Mouse (Mus musculus) olfactory bulb, adult 2 months (tissue): Measurements from ENCODE around the gene Pex11b. TPM values are rescaled to one million over a fixed set of nuclear protein-coding genes. Genes with fewer than 3 reads are reported as not detected.
A peak's percentile ranks its signal among the peaks of the same experiment; 100 is the strongest.

Experiments used
- H3K27ac ChIP-seq: fragments of 200-500 bp; 2 replicates; pipeline ENCODE4 v1.5.1; 2012; ENCODE audit warnings: low read depth, low read length; ENCODE audit not compliant: insufficient read depth
- H3K4me1 ChIP-seq: fragments of 200-500 bp; 2 replicates; pipeline ENCODE4 v1.6.1; 2012; ENCODE audit warnings: low read length; ENCODE audit not compliant: control insufficient read depth, insufficient read depth
- H3K4me3 ChIP-seq: fragments of 200-500 bp; 2 replicates; pipeline ENCODE4 v1.5.1; 2012; ENCODE audit warnings: mild to moderate bottlenecking, low read depth, low read length, moderate library complexity; ENCODE audit not compliant: insufficient read depth
- CTCF ChIP-seq: fragments of 200-500 bp; IDR thresholded peaks from 2 replicates; pipeline ENCODE4 v1.5.1; 2012; ENCODE audit warnings: low read depth, mild to moderate bottlenecking, low read length, moderate library complexity; ENCODE audit not compliant: insufficient read depth
- POLR2A ChIP-seq: fragments of 200-500 bp; IDR thresholded peaks from 2 replicates; pipeline ENCODE4 v1.6.1; 2012; ENCODE audit warnings: mild to moderate bottlenecking, low read depth, low read length, moderate library complexity; ENCODE audit not compliant: insufficient read depth
- WGBS: fragments of 180-500 bp; shearing (Covaris S2); methylation state at CpG from one replicate; pipeline ENCODE4 v1.1.7; 2018; 5-methylcytosine and 5-hydroxymethylcytosine counted together
- polyA plus RNA-seq: library from polyadenylated mRNA; stranded (reverse); fragments of >200 nt; gene quantifications from 2 replicates; pipeline ENCODE4 v1.2.4, GENCODE M21; 2012; ENCODE audit warnings: low replicate concordance; ENCODE audit not compliant: missing spikeins, insufficient read depth, insufficient read length

Pex11b gene
- polyA plus RNA-seq, 1 experiment: not detected

DNA sequence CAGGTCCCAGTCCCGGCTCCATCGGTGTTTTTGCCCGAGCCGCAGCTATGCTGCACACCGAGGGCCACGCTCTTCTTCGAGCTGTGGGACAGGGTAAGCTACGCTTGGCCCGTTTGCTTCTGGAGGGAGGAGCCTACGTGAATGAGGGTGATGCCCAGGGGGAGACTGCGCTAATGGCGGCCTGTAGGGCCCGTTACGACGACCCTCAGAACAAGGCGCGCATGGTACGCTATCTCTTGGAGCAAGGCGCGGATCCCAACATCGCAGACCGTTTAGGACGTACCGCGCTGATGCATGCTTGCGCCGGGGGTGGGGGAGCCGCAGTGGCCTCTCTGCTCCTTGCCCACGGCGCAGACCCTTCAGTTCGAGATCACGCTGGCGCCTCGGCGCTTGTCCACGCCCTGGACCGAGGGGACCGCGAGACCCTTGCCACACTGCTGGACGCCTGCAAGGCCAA is 37.7 kb upstream of the Pex11b start:
- H3K4me1 ChIP-seq: peaks cover 24% of the 10 kb centered on the region

GRCm38 (mm10) chr3:96598156-96599068 is 36.8 kb upstream of the Pex11b start:
- H3K27ac ChIP-seq: peak overlapping the region; percentile 91
- no peak for TF ChIP-seq CTCF
- TF ChIP-seq POLR2A: peak; percentile 35; the same call in 1 of the 2 replicates
- peak overlapping the region; percentile 56 for H3K4me3 ChIP-seq
- peaks cover 24% of the 10 kb centered on the region for H3K4me1 ChIP-seq
- 3% methylated on average over 54 of the region's 54 CpGs for WGBS

More for the DNA sequence above, 37.7 kb upstream of the Pex11b start:
- peak; percentile 17; the same call in 1 of the 2 replicates for TF ChIP-seq POLR2A
- TF ChIP-seq CTCF: no peak
- H3K4me3 ChIP-seq: peak overlapping the region; percentile 56
- peak overlapping the region; percentile 91 for H3K27ac ChIP-seq
- WGBS: under 1% methylated on average over 40 of the region's 40 CpGs

DNA sequence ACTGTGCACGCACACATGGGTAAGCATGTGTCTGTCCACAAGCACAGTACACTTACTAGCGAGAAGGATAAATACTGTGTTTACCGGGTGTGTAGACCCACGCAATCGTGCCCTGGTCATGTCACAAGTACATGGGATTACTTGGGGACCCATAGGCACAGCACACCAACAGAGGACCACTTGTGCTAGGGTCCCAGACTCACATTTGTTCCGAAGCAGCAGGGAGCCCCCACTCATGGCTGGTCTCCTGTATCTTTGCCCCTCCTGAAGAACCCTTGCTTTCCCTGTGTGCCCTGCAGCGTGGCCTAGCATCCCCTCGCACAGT is 36.1 kb upstream of the Pex11b start:
- no peak for TF ChIP-seq POLR2A
- no peak for TF ChIP-seq CTCF
- WGBS: 42% methylated on average over 8 of the region's 8 CpGs
- H3K27ac ChIP-seq: peak overlapping the region; percentile 14; the same call in 1 of the 2 replicates
- H3K4me3 ChIP-seq: peak overlapping the region; percentile 56
- peaks cover 24% of the 10 kb centered on the region for H3K4me1 ChIP-seq

- Histone ChIP-seq H3K4me1 (peaks cover 24% of the 10 kb centered on the region), H3K4me3 (0 out of 2 replicates have a peak overlapping the region, but pooled peaks have one; percentile 56), H3K27ac (peak overlapping the region; percentile 14; the same call in 1 of the 2 replicates)
- WGBS: 64% methylated on average over 3 of the region's 3 CpGs
- TF ChIP-seq POLR2A (no peak), CTCF (no peak)
Measured at GRCm38 (mm10) chr3:96599411-96599810, 35.8 kb upstream of the Pex11b start.

DNA sequence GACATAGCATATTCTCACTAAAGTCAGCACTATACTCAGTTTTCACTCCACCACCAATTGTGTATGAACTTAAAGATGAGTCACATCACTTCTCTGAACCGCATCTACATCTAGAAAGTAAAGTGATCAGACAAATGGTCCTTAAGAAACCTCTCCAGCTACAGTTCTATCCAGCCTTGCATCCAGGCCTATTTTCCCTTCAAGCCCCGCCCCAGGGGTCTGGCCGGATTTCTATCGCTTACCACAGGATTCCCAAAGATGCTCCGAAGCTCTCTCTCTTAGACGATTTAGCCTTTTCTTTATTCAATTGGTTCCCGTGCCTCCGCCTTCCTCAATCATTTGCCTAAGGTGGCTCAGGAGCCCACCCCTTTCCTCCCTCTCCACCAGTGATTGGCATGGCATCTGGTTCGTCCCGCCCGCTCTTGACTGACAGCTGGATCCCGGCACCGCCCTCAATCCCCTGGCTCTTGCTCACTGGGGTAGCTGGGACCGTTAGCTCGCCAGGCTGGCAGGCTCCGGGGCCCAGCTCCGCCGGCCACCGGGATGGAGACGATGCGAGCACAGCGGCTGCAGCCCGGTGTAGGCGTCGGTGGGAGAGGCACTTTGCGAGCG is 34.4 kb upstream of the Pex11b start, which contains the start of gene Lix1l:
Gene Lix1l, plus strand, starts transcription at position 511 of the 612 bp plus-strand sequence.
- H3K27ac ChIP-seq: peak within 1 kb of the TSS; percentile 63
- H3K4me1 ChIP-seq: peaks cover 21% of the 10 kb centered on the region
- peak; percentile 46; the same call in 1 of the 2 replicates for TF ChIP-seq POLR2A
- no peak for TF ChIP-seq CTCF
- H3K4me3 ChIP-seq: peak within 1 kb of the TSS; percentile 58
- WGBS: under 1% methylated on average over 27 of the region's 27 CpGs

DNA sequence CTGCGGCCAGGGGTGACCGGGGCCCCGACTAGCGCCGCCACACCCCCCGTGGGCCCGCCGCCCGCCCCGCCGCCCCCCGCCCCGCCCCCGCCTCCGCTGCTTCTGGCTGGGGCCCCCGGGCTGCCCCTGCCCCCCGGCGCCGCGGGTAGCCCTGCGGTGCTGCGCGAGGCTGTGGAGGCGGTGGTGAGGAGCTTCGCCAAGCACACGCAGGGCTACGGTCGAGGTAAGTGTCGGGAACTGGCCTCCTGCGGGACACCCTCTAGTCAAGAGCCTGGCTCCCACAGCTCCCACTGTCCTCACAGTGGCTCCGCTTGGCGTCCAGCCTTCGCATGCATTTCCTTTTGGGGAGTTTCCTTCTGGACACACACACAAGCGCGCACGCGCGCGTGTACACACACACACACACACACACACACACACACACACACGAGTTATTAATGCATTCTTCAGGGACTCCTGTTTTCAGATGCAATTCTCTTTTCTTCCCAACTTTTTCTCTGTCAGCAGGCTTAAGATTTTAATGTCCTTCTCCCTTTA is 33.9 kb upstream of the Pex11b start:
- WGBS: 2% methylated on average over 39 of the region's 40 CpGs
- TF ChIP-seq POLR2A: no peak; the same call in 1 of the 2 replicates
- no peak for TF ChIP-seq CTCF
- Histone ChIP-seq H3K4me3 (peak overlapping the region; percentile 58), H3K4me1 (peaks cover 17% of the 10 kb centered on the region), H3K27ac (peak overlapping the region; percentile 61)

DNA sequence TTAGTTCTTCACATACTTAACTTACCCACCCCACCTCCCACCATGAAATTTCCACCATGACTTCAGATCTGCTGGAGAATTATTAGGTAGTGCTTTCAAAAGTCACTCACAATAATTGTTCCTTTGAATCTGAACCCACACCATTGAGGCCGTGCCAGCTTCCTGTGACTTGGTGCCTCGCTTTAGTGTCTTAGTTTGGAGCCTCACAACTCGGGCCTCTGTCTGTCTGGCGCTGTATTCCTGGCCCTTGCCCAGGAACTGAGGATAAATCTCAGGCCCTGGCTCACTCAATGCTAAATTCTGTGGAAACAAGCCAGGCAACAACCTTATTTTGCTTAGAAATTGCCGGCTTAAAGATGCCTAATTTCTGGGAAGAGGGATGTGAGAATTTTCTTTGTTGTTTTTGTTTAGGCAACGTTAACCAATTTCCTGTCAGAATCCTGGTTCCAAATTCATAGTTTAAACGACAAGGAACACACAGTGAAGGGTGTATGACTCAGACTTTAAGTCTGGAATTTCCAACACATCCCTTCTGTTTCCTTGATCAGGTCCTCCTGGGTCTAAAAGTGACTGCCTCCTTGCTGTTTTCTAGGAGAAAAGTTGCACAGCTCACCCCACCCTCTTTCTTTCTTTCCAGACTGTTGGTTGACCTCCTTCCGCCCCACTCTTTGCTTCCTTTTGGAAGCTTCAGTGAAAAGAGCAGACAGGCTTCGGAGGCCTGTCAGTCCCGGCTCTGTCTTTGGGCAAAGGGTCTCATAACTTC is 33.1 kb upstream of the Pex11b start:
- Histone ChIP-seq H3K4me1 (peaks cover 17% of the 10 kb centered on the region), H3K4me3 (peak overlapping the region; percentile 23), H3K27ac (peak overlapping the region; percentile 63)
- WGBS: 6% methylated on average over 10 of the region's 10 CpGs
- TF ChIP-seq CTCF (no peak), POLR2A (no peak)

DNA sequence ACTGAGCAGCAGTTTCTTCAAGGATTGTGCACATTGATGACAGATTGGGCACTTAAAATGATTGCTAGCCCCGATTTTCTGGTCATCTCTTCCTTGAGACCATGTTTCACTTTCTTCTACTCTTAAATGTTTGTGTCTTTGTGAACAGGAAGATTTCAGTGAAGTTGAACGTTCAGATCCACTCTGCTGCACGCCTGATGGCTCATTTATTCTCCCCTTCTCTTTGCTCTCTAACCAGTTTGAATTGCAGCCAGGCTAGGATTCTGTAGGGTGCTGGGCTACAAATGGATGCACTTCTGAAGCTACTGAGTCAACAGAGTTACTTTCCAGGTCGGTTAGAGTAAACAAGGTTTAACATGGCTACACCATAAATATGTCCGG is 32.5 kb upstream of the Pex11b start:
- Histone ChIP-seq H3K4me1 (peaks cover 17% of the 10 kb centered on the region), H3K27ac (peak overlapping the region; percentile 63), H3K4me3 (peak overlapping the region; percentile 20; the same call in 1 of the 2 replicates)
- 20% methylated on average over 5 of the region's 5 CpGs for WGBS
- TF ChIP-seq CTCF (no peak), POLR2A (no peak)
